Mouse (Mus musculus): Measurements from ENCODE around the gene Supt6. TPM values are rescaled to one million over a fixed set of nuclear protein-coding genes. Genes with fewer than 3 reads are reported as not detected.
A peak's percentile ranks its signal among the peaks of the same experiment; 100 is the strongest.

The Supt6 gene
- polyA plus RNA-seq, 1 experiment: 39.9 TPM

DNA sequence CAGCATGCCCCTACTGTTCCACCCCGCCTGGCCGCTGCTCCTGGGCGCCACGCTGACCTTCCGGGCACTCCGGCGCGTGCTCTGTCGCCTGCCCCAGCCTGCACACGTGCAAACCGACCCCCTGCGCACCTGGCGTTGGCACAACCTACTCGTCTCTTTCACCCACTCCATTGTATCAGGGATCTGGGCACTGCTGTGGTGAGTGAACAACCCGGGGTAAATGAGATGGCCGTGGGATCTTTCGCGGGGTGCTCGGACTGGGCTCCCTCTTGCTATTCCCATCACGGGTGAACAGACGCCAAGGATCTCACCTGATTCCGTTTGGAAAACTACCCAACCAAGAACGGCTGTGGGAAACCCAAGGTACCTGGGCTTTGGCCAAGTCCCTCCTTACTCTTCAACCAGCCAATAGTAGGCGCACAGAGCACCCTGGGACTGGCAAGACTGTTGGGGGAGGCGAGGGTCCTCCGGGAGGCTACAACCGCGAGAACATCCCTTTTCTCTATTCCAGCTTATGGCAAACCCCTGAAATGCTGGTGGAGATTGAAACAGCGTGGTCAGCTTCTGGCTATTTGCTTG lies 66.8 kb downstream of the Supt6 start:
- H3K4me3 ChIP-seq (ENCODE audit: insufficient read depth, low read length): peak overlapping the region; percentile 26
- TF ChIP-seq POLR2A (IDR thresholded peaks at IDR 0.05; ENCODE audit: extremely low read depth, insufficient read depth, low read length) (0 out of 2 replicates have a peak, but pooled peaks have one; percentile 19), CTCF (IDR thresholded peaks at IDR 0.05; ENCODE audit: extremely low read depth, insufficient read depth, low read length) (no peak)
- H3K27ac ChIP-seq (ENCODE audit: insufficient read depth, low read length): peak overlapping the region; percentile 66
- 0 out of 2 replicates have a peak, but pooled peaks cover 2% of the 10 kb centered on the region for H3K4me1 ChIP-seq (ENCODE audit: control insufficient read depth, insufficient read depth, low read length)

DNA sequence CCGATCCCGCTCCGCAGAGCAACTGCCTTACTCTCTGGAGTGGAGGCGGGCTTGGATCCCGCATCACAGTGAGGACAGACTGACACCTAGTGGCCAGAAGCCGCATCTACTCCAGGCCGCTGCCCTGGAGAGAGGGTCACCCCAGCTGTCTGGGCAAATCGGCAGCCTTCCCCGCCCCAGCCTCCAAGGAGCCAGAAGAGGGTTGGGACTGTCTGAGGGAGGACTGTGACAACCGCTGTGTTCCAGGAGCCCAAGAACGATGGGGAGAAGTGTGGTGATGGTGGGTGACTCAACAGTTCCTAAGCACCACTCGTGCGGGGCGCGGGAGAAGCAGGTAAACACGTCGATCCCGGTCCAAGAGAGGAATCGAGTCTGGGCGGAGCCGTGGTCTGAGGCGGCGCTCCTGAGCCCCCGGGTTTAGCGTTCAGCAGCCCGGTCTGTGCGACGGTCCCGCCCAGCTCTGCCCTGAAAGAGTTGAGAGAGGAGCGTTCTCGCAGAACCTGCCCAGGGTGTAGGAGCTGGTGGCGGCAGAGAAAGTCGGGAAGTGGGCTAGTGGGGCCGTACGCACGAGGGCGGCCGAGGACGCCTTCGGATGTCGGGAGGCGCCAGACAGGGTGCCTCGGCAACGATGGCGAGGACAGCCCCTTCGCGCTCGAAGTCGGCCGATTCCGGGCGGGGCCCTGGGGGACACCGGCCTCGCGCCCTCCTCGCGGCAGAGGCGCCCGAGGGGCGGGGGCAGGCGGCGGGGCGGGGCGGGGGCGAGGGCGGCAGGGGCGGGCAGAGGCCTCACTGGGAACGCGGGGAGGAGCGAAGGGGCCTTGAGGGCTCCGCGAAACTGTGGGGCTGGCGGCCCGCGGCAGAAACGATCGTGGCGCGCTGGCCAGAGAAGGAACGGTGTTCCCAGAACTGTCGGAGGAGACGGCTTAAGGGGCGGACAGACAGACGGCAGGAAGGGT lies 67.6 kb downstream of the Supt6 start:
- Histone ChIP-seq H3K4me1 (ENCODE audit: control insufficient read depth, insufficient read depth, low read length) (0 out of 2 replicates have a peak, but pooled peaks cover 2% of the 10 kb centered on the region), H3K27ac (ENCODE audit: insufficient read depth, low read length) (peak overlapping the region; percentile 66), H3K4me3 (ENCODE audit: insufficient read depth, low read length) (peak overlapping the region; percentile 26)
- TF ChIP-seq POLR2A (IDR thresholded peaks at IDR 0.05; ENCODE audit: extremely low read depth, insufficient read depth, low read length) (peak; percentile 39; the same call in 1 of the 2 replicates), CTCF (IDR thresholded peaks at IDR 0.05; ENCODE audit: extremely low read depth, insufficient read depth, low read length) (peak; percentile 91)

DNA sequence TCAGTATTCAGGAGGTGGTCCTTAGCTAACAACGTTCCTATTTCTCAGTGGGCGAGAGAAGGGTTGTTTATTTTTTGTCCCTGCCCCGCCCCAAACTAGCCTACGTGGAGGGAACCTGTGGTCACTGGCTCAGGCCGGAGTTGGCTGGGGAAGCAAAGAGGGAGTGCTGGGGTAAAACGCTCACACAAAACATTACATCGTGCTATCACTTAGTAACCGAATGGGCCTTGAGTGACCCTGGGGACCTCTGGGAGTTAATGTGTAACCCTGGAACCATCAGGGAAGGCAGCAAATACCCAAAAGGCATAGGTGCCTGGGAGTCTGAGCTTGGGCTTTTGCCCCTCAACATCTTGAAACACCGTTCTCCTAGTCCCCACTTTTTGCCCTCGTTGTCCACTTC lies 68.3 kb downstream of the Supt6 start:
- Histone ChIP-seq H3K4me3 (ENCODE audit: insufficient read depth, low read length) (peak overlapping the region; percentile 26; the same call in 1 of the 2 replicates), H3K4me1 (ENCODE audit: control insufficient read depth, insufficient read depth, low read length) (0 out of 2 replicates have a peak, but pooled peaks cover 2% of the 10 kb centered on the region), H3K27ac (ENCODE audit: insufficient read depth, low read length) (no peak overlapping the region)
- TF ChIP-seq CTCF (IDR thresholded peaks at IDR 0.05; ENCODE audit: extremely low read depth, insufficient read depth, low read length): no peak

DNA sequence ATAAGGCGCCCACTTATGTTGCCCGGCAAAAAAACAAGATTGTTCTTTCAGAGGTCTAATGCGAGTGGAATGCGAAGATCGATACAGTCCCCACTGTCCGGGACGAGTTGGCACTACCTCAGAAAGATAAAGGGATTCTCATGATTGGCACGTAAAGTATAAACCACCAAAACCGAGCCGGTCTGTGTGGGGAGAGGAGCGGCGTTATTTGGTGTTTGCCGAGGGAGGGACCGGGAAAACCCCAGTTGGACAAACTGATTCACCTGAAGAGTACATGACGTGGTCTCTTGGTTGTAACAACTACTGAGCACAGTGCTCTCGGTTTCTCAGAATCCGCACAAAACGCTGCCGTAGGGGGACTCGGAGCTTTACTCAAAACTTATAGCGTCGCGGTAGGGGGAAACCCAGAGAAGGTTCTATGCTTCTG lies 68.9 kb downstream of the Supt6 start:
- TF ChIP-seq POLR2A (IDR thresholded peaks at IDR 0.05; ENCODE audit: extremely low read depth, insufficient read depth, low read length) (no peak), CTCF (IDR thresholded peaks at IDR 0.05; ENCODE audit: extremely low read depth, insufficient read depth, low read length) (no peak)
- Histone ChIP-seq H3K27ac (ENCODE audit: insufficient read depth, low read length) (no peak overlapping the region), H3K4me3 (ENCODE audit: insufficient read depth, low read length) (peak overlapping the region; percentile 67), H3K4me1 (ENCODE audit: control insufficient read depth, insufficient read depth, low read length) (0 out of 2 replicates have a peak, but pooled peaks cover 2% of the 10 kb centered on the region)

DNA sequence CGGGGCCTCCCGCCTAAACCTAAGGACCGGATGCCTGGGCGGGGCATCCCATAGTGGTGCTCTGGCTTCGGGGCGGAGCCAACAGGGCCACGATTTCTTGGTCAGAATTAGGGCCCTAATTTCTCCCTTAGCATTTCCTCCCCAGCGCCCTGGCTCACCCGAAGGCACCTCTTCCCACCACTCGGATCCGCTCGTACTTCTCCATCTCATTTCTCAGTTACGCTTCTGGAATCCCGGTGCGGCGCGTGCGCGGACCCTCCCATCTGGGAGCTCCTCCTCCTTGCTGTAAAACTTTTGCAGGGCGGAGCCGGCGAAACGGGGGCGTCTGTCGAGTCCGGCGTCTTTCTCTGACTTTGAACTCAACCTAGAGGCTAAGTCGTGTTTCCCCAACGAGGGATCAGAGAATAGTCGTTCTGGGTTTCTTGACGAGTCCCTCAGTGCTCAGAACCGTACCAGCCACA lies 69.4 kb downstream of the Supt6 start, which contains the start of the genes Nek8 and Tlcd1:
Nek8 (minus strand) TSS at position 274 of the 461 bp plus-strand sequence.
Tlcd1 (plus strand) TSS at position 310 of the 461 bp plus-strand sequence.
- no peak within 1 kb of the TSS for H3K27ac ChIP-seq (ENCODE audit: insufficient read depth, low read length)
- H3K4me3 ChIP-seq (ENCODE audit: insufficient read depth, low read length): peak within 1 kb of the TSS; percentile 67

DNA sequence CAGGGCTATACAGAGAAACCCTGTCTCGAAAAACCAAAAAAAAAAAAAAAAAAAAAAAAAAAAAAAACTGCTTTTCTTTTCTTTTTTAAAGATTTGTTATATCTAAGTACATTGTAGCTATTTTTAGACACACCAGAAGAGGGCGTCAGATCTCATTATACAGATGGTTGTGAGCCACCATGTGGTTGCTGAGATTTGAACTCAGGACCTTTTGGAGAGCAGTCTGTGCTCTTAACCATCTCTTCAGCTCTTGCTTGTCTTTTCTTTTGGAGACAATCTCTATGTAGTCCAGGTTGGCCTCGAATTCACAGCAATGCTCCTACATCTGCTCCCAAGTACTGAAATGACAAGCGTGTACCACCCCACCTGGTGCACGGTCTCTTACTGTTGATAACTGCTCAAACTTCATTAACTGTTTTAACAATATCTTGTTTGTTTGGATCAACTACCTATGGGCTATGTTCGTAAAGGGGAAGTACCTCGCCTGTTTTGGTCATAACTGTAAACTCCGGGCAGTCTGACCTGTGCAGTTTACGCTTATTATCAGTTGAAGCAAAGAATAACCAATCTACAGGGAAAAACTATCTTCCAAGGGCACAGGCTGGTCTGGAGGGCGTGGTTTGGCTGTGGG lies 69.9 kb downstream of the Supt6 start:
- Histone ChIP-seq H3K4me1 (ENCODE audit: control insufficient read depth, insufficient read depth, low read length) (0 out of 2 replicates have a peak, but pooled peaks cover 2% of the 10 kb centered on the region), H3K4me3 (ENCODE audit: insufficient read depth, low read length) (peak overlapping the region; percentile 67), H3K27ac (ENCODE audit: insufficient read depth, low read length) (no peak overlapping the region)
- TF ChIP-seq CTCF (IDR thresholded peaks at IDR 0.05; ENCODE audit: extremely low read depth, insufficient read depth, low read length) (no peak), POLR2A (IDR thresholded peaks at IDR 0.05; ENCODE audit: extremely low read depth, insufficient read depth, low read length) (no peak)

More for the DNA sequence above, 69.4 kb downstream of the Supt6 start, which contains the start of the genes Nek8 and Tlcd1:
- H3K4me1 ChIP-seq (ENCODE audit: control insufficient read depth, insufficient read depth, low read length): 0 out of 2 replicates have a peak, but pooled peaks cover 2% of the 10 kb centered on the region
- TF ChIP-seq POLR2A (IDR thresholded peaks at IDR 0.05; ENCODE audit: extremely low read depth, insufficient read depth, low read length) (0 out of 2 replicates have a peak, but pooled peaks have one; percentile 14), CTCF (IDR thresholded peaks at IDR 0.05; ENCODE audit: extremely low read depth, insufficient read depth, low read length) (no peak)

DNA sequence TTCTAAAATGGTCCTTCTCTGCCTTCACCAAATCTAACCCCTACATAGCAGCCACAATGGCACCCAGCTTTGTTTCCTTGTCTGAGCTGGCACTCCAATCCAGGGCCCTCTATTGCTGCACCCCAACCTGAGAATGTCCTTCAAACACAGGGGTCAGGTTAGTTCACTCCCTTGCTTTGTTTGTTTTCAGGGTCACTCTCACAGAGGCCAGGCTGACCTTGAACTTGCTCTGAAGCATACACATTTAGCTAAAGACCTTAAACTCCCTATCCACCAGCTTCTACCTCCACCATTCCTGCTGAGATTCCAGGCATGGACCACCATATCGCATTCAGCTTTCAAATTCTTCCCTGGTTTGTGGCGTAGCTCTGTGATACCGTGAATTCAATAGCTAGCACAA lies 71.3 kb downstream of the Supt6 start:
- H3K4me3 ChIP-seq (ENCODE audit: insufficient read depth, low read length): no peak overlapping the region
- TF ChIP-seq POLR2A (IDR thresholded peaks at IDR 0.05; ENCODE audit: extremely low read depth, insufficient read depth, low read length) (no peak), CTCF (IDR thresholded peaks at IDR 0.05; ENCODE audit: extremely low read depth, insufficient read depth, low read length) (no peak)
- 0 out of 2 replicates have a peak, but pooled peaks cover 2% of the 10 kb centered on the region for H3K4me1 ChIP-seq (ENCODE audit: control insufficient read depth, insufficient read depth, low read length)
- no peak overlapping the region for H3K27ac ChIP-seq (ENCODE audit: insufficient read depth, low read length)

DNA sequence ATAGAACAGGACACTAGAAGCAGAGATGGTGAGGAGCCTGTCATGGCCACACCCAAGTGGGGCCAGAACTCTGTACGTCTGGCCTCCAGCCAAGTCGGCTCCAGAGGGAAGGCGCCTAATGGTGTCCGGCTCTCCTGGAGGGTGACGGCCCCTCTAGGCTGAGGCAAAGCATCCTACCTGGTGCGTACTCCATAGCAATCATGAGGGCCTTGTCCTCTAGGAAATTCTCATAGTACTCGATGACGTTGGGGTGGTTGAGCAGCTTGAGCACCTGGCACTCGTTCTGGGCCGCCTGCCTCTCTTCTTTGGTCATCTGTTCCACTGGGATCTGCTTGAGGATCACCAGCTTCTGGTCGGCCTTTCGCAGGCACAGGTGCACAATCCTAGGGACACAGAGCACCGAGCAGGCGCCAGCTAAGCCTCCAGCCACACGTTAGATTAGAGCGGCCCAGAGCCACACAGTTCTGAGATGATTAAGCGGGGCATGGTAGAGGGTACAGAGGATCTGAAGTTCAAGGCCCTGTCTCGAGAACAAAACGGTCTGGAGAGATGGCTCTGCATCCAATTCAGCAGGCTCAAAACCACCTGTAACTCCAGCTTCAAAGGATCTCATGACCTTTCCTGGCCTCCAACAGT lies 72.9 kb downstream of the Supt6 start:
- Histone ChIP-seq H3K4me1 (ENCODE audit: control insufficient read depth, insufficient read depth, low read length) (0 out of 2 replicates have a peak, but pooled peaks cover 2% of the 10 kb centered on the region), H3K4me3 (ENCODE audit: insufficient read depth, low read length) (no peak overlapping the region), H3K27ac (ENCODE audit: insufficient read depth, low read length) (no peak overlapping the region)
- no peak for TF ChIP-seq POLR2A (IDR thresholded peaks at IDR 0.05; ENCODE audit: extremely low read depth, insufficient read depth, low read length)
- TF ChIP-seq CTCF (IDR thresholded peaks at IDR 0.05; ENCODE audit: extremely low read depth, insufficient read depth, low read length): no peak
